Mouse (Mus musculus) E14TG2a.4 (cell line): Measurements from ENCODE around the gene Duxf3.

ENCODE experiments used
- CTCF ChIP-seq: conservative IDR thresholded peaks from 2 replicates; pipeline ENCODE4 v1.5.1; 2014; ENCODE audit warnings: low read length
- NANOG ChIP-seq: IDR thresholded peaks from 2 replicates; pipeline ENCODE4 v1.6.1; 2014; ENCODE audit warnings: borderline replicate concordance, low read length, mixed read lengths
- POU5F1 ChIP-seq: IDR thresholded peaks from 2 replicates; pipeline ENCODE4 v1.6.1; 2014; ENCODE audit warnings: low read length, borderline replicate concordance

GRCm38 (mm10) chr10:58206639-58207404 is 25.7 kb downstream of the Duxf3 start:
- TF ChIP-seq CTCF (no peak), POU5F1 (no peak), NANOG (no peak)
